ENCODE assay signal across 16 mouse cellular contexts in genomic region chr17:50734781-50735180, GRCm38 (mm10).
DNase-seq lines count a peak whose midpoint lies in the region; ATAC-seq and TF ChIP-seq lines count a peak whose summit lies in the region.
"Had no signal": no experiment of that assay in that cellular context is flagged by ENCODE, and none has a peak within 500 bp of the region (broad histone marks: within the 10 kb centered on the region; RNA-seq: fewer than 3 reads in every experiment).

No protein-coding gene starts in this region.

- peak overlapping the region; percentile 69; the same call in 1 of the 2 replicates for H3K27ac ChIP-seq in heart, embryonic 12.5 days (ENCODE audit: poor library complexity, severe bottlenecking)
- H3K27ac ChIP-seq in layer of hippocampus, adult 2 months, result peak overlapping the region; percentile 43; the same call in 1 of the 2 replicates
- H3K27ac ChIP-seq in testis, adult 2 months (ENCODE audit: control insufficient read depth, insufficient read depth, low read depth, low read length), result peak overlapping the region; percentile 60; the same call in 1 of the 2 replicates
- H3K27ac ChIP-seq: forebrain, embryonic 12.5 days; limb, embryonic 12.5 days; liver, embryonic 15.5 days had no signal

- no peak for DNase-seq in heart, postnatal 25 days (ENCODE audit: low spot score)
- DNase-seq in layer of hippocampus, adult 2 months (ENCODE audit: low spot score in 2 of 2), result no peak
- no peak for DNase-seq in layer of hippocampus, postnatal 10 days (ENCODE audit: low spot score in 2 of 2)
- no peak for DNase-seq in testis, postnatal 10 days (ENCODE audit: low spot score)
- DNase-seq in cerebellum, adult 11 months, result no peak
- DNase-seq: cerebellum, postnatal 14 days; embryo, embryonic 11 days; gastrocnemius, postnatal 25 days; kidney, adult 2 months; kidney, postnatal 25 days; right cerebral cortex, adult 18-20 months had no signal

- H3K9ac ChIP-seq in heart, embryonic 12.5 days, result 0 out of 2 replicates have a peak overlapping the region, but pooled peaks have one; percentile 13
- H3K9ac ChIP-seq: forebrain, embryonic 12.5 days; limb, embryonic 12.5 days; liver, embryonic 15.5 days had no signal

- H3K4me2 ChIP-seq in heart, embryonic 12.5 days, result no peak overlapping the region
- H3K4me2 ChIP-seq: forebrain, embryonic 12.5 days; limb, embryonic 12.5 days; liver, embryonic 15.5 days had no signal

- intact Hi-C loops in heart, postnatal 25 days (cut with DNase I), result no loop called here

- TF ChIP-seq CTCF in layer of hippocampus, adult 2 months (conservative IDR thresholded peaks at IDR 0.05), result no peak
- TF ChIP-seq CTCF in testis, adult 2 months (IDR thresholded peaks at IDR 0.05; ENCODE audit: control insufficient read depth, insufficient read depth, insufficient replicate concordance, low read depth, low read length), result no peak

- no peaks in the 10 kb centered on the region for H3K27me3 ChIP-seq in heart, embryonic 12.5 days (replicated peaks)
- H3K27me3 ChIP-seq in testis, adult 2 months (ENCODE audit: control insufficient read depth, insufficient read depth, low read length), result no peaks in the 10 kb centered on the region
- H3K27me3 ChIP-seq: forebrain, embryonic 12.5 days; limb, embryonic 12.5 days; liver, embryonic 15.5 days had no signal

- 81% methylated on average over 6 of the region's 6 CpGs for WGBS in heart, embryonic 12.5 days

- H3K4me1 ChIP-seq in heart, embryonic 12.5 days (replicated peaks), result peaks cover 50% of the 10 kb centered on the region
- H3K4me1 ChIP-seq in testis, adult 2 months (ENCODE audit: control insufficient read depth, insufficient read depth, low read length), result peaks cover 3% of the 10 kb centered on the region; the same call in 1 of the 2 replicates
- H3K4me1 ChIP-seq: forebrain, embryonic 12.5 days; limb, embryonic 12.5 days had no signal

- H3K9me3 ChIP-seq in heart, embryonic 12.5 days (replicated peaks), result no peaks in the 10 kb centered on the region
- H3K9me3 ChIP-seq: forebrain, embryonic 12.5 days; limb, embryonic 12.5 days; liver, embryonic 15.5 days had no signal

- no peak for TF ChIP-seq POLR2A in testis, adult 2 months (IDR thresholded peaks at IDR 0.05; ENCODE audit: control insufficient read depth, low read depth, low read length)

- H3K36me3 ChIP-seq in heart, embryonic 12.5 days, result no peaks in the 10 kb centered on the region
- H3K36me3 ChIP-seq in testis, adult 2 months (ENCODE audit: control insufficient read depth, insufficient read depth, low read length), result no peaks in the 10 kb centered on the region
- H3K36me3 ChIP-seq: forebrain, embryonic 12.5 days; liver, embryonic 15.5 days had no signal

- no peak overlapping the region for H3K4me3 ChIP-seq in heart, embryonic 12.5 days
- no peak overlapping the region for H3K4me3 ChIP-seq in layer of hippocampus, adult 2 months
- H3K4me3 ChIP-seq in testis, adult 2 months (ENCODE audit: control insufficient read depth, low read depth, low read length), result no peak overlapping the region
- H3K4me3 ChIP-seq: forebrain, embryonic 12.5 days; limb, embryonic 12.5 days; liver, embryonic 15.5 days had no signal

- no peak for ATAC-seq in heart, embryonic 12.5 days (ENCODE audit: insufficient number of reproducible peaks, low FRiP score)
